Mouse (Mus musculus) lung, embryonic 14.5 days (tissue): ENCODE measurements around the gene Dcun1d4. TPM values are rescaled to one million over a fixed set of nuclear protein-coding genes. Genes with fewer than 3 reads are reported as not detected.

Experiments
- ATAC-seq: fragments of 200-750 bp; cut with Nextera tagmentation; 2 replicates; pipeline ENCODE4 v1.8.0; 2017; ENCODE audit warnings: mild to moderate bottlenecking, moderate TSS enrichment, moderate library complexity; ENCODE audit not compliant: insufficient read depth
- DNase-seq: peaks from one replicate; pipeline ENCODE4 v3.0.0-alpha.2; 2015
- H3K27ac ChIP-seq: fragments of 300-500 bp; sonication (generic); 2 replicates; pipeline ENCODE4 v1.5.1; 2014; ENCODE audit warnings: low read depth, mild to moderate bottlenecking, moderate library complexity
- H3K27me3 ChIP-seq: fragments of 300-500 bp; sonication (generic); 2 replicates; pipeline ENCODE4 v1.6.1; 2014; ENCODE audit warnings: low read length, control low read depth; ENCODE audit not compliant: insufficient read depth
- H3K36me3 ChIP-seq: fragments of 300-500 bp; sonication (generic); 2 replicates; pipeline ENCODE4 v1.6.1; 2014; ENCODE audit warnings: control low read depth; ENCODE audit not compliant: insufficient read depth
- H3K4me1 ChIP-seq: fragments of 300-500 bp; sonication (generic); 2 replicates; pipeline ENCODE4 v1.6.1; 2014; ENCODE audit warnings: antibody characterized with exemption, control low read depth; ENCODE audit not compliant: insufficient read depth
- H3K4me2 ChIP-seq: fragments of 300-500 bp; sonication (generic); 2 replicates; pipeline ENCODE4 v1.6.1; 2014; ENCODE audit warnings: mild to moderate bottlenecking
- H3K4me3 ChIP-seq: fragments of 300-500 bp; sonication (generic); 2 replicates; pipeline ENCODE4 v1.5.1; 2014; ENCODE audit warnings: low read depth, low read length
- H3K9ac ChIP-seq: fragments of 300-500 bp; sonication (generic); 2 replicates; pipeline ENCODE4 v1.6.1; 2014
- H3K9me3 ChIP-seq: fragments of 300-500 bp; sonication (generic); 2 replicates; pipeline ENCODE4 v1.6.1; 2016; ENCODE audit warnings: low read depth, low read length, control low read depth
- CTCF ChIP-seq: IDR thresholded peaks from 2 replicates; pipeline ENCODE4 v1.5.1; 2016; ENCODE audit warnings: antibody characterized with exemption, low read depth
- WGBS: fragments of 180-500 bp; shearing (Covaris S2); extraction: QIAGEN DNeasy Blood & Tissue Kit; methylation state at CpG from one replicate; pipeline ENCODE4 v1.1.7; 2014; 5-methylcytosine and 5-hydroxymethylcytosine counted together
- polyA plus RNA-seq: library from polyadenylated mRNA; unstranded; fragments of >200 nt; fragmentation: Nextera tagmentation; extraction: Ambion mirVana; gene quantifications from 2 replicates; pipeline ENCODE4 v1.2.1, GENCODE M21; 2014

Dcun1d4 gene
- polyA plus RNA-seq, result 32.4 and 34.5 TPM in 2 replicates

DNA sequence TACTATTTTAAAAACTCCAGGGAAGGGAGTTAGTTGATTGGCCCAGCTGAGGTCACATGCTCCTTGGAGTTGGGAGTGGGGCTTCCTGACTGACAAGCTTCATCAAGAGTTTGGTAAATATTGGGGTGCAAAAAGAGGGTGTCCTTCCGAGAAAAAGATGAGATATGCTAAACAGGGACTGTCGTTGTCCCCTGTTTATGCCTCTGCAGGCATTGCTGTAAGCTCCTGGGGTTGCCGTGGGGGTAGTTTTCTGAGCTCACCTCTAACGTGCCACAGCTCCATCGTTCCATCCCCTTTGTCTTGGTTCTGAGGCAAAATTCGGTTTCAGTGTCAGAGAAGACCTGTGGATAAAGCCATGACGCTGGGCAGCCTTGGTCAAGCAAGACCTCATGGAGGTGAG is at the start of gene Dcun1d4:
TSS of gene Dcun1d4 (plus strand) at position 301 of the 400 bp plus-strand sequence.
- H3K27me3 ChIP-seq, result no peaks in the 10 kb centered on the region
- 73% methylated on average over 7 of the region's 7 CpGs for WGBS
- DNase-seq (no peak), ATAC-seq (no peak)
- no peaks in the 10 kb centered on the region for H3K36me3 ChIP-seq
- H3K9ac ChIP-seq, result no peak within 1 kb of the TSS
- no peak within 1 kb of the TSS for H3K4me3 ChIP-seq
- no peak within 1 kb of the TSS for H3K4me2 ChIP-seq
- no peaks in the 10 kb centered on the region for H3K9me3 ChIP-seq
- H3K27ac ChIP-seq, result no peak within 1 kb of the TSS
- no peaks in the 10 kb centered on the region for H3K4me1 ChIP-seq
- no peak for TF ChIP-seq CTCF

- no peak overlapping the region for H3K4me2 ChIP-seq
- ATAC-seq, result peak; percentile 84
- H3K4me1 ChIP-seq, result no peaks in the 10 kb centered on the region
- peak; percentile 91 for TF ChIP-seq CTCF
- DNase-seq, result peak; percentile 93
- no peak overlapping the region for H3K4me3 ChIP-seq
- H3K36me3 ChIP-seq, result no peaks in the 10 kb centered on the region
- WGBS, result 21% methylated on average over 14 of the region's 14 CpGs
- no peak overlapping the region for H3K9ac ChIP-seq
- H3K9me3 ChIP-seq, result no peaks in the 10 kb centered on the region
- H3K27ac ChIP-seq, result no peak overlapping the region
- no peaks in the 10 kb centered on the region for H3K27me3 ChIP-seq
These were observed 49.2 kb upstream of the Dcun1d4 start for GRCm38 (mm10) chr5:73431581-73431980.

DNA sequence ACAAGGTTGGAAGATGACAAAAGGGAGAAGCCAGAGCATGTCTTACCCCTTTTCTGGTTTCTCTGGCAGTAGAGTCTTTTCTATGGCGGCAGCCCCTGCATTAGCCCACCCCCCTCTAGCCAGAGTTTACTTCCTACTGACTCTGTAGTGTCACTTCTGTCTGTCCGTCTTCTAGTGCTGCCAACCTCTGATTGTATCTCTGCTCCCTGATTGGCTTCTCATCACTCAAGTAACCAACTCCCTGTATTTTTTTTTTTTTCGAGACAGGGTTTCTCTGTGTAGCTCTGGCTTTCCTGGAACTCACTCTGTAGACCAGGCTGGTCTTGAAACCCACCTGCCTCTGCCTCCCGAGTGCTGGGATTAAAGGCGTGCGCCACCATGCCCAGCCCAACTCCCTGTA is 48.0 kb upstream of the Dcun1d4 start:
- Histone ChIP-seq H3K4me3 (no peak overlapping the region), H3K27ac (no peak overlapping the region), H3K4me1 (no peaks in the 10 kb centered on the region), H3K4me2 (no peak overlapping the region), H3K9me3 (no peaks in the 10 kb centered on the region), H3K27me3 (no peaks in the 10 kb centered on the region), H3K36me3 (no peaks in the 10 kb centered on the region), H3K9ac (no peak overlapping the region)
- no peak for TF ChIP-seq CTCF
- ATAC-seq (no peak), DNase-seq (no peak)
- 77% methylated on average over 6 of the region's 6 CpGs for WGBS

- H3K36me3 ChIP-seq, result no peaks in the 10 kb centered on the region
These were observed 46.0 kb upstream of the Dcun1d4 start for GRCm38 (mm10) chr5:73434764-73435163.

DNA sequence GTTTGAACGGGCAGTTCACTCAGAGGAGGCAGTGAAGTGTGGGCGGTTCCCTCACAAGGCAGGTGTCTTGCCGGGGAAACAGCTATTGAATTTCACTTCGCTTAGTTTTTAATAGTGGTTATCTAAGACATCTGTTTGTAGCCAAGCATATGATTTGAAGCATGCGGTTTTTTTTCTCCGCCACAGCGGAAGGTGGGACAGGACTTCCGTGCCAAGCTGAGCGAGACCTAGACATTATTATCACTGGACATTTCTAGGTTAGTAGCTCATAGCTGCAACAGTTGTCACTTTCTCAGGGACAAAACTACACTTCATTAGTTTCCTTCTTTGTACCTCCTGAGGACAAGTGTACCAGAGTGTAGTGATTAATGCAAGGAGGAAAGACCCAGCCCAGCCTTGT is 38.6 kb upstream of the Dcun1d4 start:
- H3K9ac ChIP-seq, result no peak overlapping the region
- no peak overlapping the region for H3K4me2 ChIP-seq
- no peaks in the 10 kb centered on the region for H3K4me1 ChIP-seq
- no peak overlapping the region for H3K4me3 ChIP-seq
- ATAC-seq (no peak), DNase-seq (no peak)
- TF ChIP-seq CTCF, result no peak
- H3K9me3 ChIP-seq, result no peaks in the 10 kb centered on the region
- no peaks in the 10 kb centered on the region for H3K36me3 ChIP-seq
- no peak overlapping the region for H3K27ac ChIP-seq
- H3K27me3 ChIP-seq, result no peaks in the 10 kb centered on the region
- 67% methylated on average over 9 of the region's 9 CpGs for WGBS

More at GRCm38 (mm10) chr5:73434764-73435163, 46.0 kb upstream of the Dcun1d4 start:
- Histone ChIP-seq H3K27me3 (no peaks in the 10 kb centered on the region), H3K4me1 (no peaks in the 10 kb centered on the region), H3K9me3 (no peaks in the 10 kb centered on the region), H3K27ac (no peak overlapping the region), H3K4me2 (no peak overlapping the region), H3K9ac (no peak overlapping the region), H3K4me3 (no peak overlapping the region)
- no peak for DNase-seq
- TF ChIP-seq CTCF, result no peak
- ATAC-seq, result no peak
- 68% methylated on average over 7 of the region's 7 CpGs for WGBS

- H3K4me1 ChIP-seq, result peaks cover 4% of the 10 kb centered on the region; the same call in 1 of the 2 replicates
- no peak for DNase-seq
- H3K9me3 ChIP-seq, result no peaks in the 10 kb centered on the region
- no peaks in the 10 kb centered on the region for H3K36me3 ChIP-seq
- H3K9ac ChIP-seq, result no peak overlapping the region
- no peak overlapping the region for H3K4me3 ChIP-seq
- 69% methylated on average over 1 of the region's 1 CpGs for WGBS
- no peak for ATAC-seq
- TF ChIP-seq CTCF, result no peak
- H3K27ac ChIP-seq, result no peak overlapping the region
- no peaks in the 10 kb centered on the region for H3K27me3 ChIP-seq
- H3K4me2 ChIP-seq, result no peak overlapping the region
These were observed 30.5 kb upstream of the Dcun1d4 start for GRCm38 (mm10) chr5:73450276-73450675.

GRCm38 (mm10) chr5:73454502-73455306 is 26.1 kb upstream of the Dcun1d4 start:
- DNase-seq (peak; percentile 78), ATAC-seq (peak; percentile 74)
- Histone ChIP-seq H3K27me3 (no peaks in the 10 kb centered on the region), H3K4me1 (peaks cover 4% of the 10 kb centered on the region; the same call in 1 of the 2 replicates), H3K4me2 (no peak overlapping the region), H3K4me3 (no peak overlapping the region), H3K36me3 (no peaks in the 10 kb centered on the region), H3K9me3 (no peaks in the 10 kb centered on the region), H3K9ac (no peak overlapping the region), H3K27ac (peak overlapping the region; percentile 2; the same call in 1 of the 2 replicates)
- 29% methylated on average over 2 of the region's 2 CpGs for WGBS
- no peak for TF ChIP-seq CTCF
